8 mouse cellular contexts compared by ENCODE assay signal in genomic region chrX:58030100-58030834, GRCm38 (mm10). TPM values are rescaled to one million over a fixed set of nuclear protein-coding genes. Genes with fewer than 3 reads are reported as not detected.
DNase-seq lines count a peak whose midpoint lies in the region; ATAC-seq and TF ChIP-seq lines count a peak whose summit lies in the region.

No protein-coding gene starts in this region.

- H3K9me3 ChIP-seq in forebrain, embryonic 14.5 days (replicated peaks; ENCODE audit: control insufficient read depth, low read length): no peaks in the 10 kb centered on the region
- no peaks in the 10 kb centered on the region for H3K9me3 ChIP-seq in hindbrain, embryonic 15.5 days
- H3K9me3 ChIP-seq in liver, embryonic 13.5 days (replicated peaks): no peaks in the 10 kb centered on the region

- H3K4me2 ChIP-seq in forebrain, embryonic 14.5 days (ENCODE audit: low read length): peak overlapping the region; percentile 54
- peak overlapping the region; percentile 55 for H3K4me2 ChIP-seq in hindbrain, embryonic 15.5 days
- H3K4me2 ChIP-seq in liver, embryonic 13.5 days: peak overlapping the region; percentile 45

- H3K27me3 ChIP-seq in forebrain, embryonic 14.5 days (replicated peaks; ENCODE audit: control insufficient read depth, insufficient read depth, low read length): no peaks in the 10 kb centered on the region; the same call in 1 of the 2 replicates
- peaks cover 9% of the 10 kb centered on the region; the same call in 1 of the 2 replicates for H3K27me3 ChIP-seq in hindbrain, embryonic 15.5 days
- peaks cover 92% of the 10 kb centered on the region for H3K27me3 ChIP-seq in liver, embryonic 13.5 days
- H3K27me3 ChIP-seq in small intestine, adult 2 months (ENCODE audit: control insufficient read depth, insufficient read depth, low read length): peaks cover 7% of the 10 kb centered on the region

- peak overlapping the region; percentile 44 for H3K4me3 ChIP-seq in layer of hippocampus, adult 2 months
- H3K4me3 ChIP-seq in forebrain, embryonic 14.5 days (ENCODE audit: low read depth, low read length): peak overlapping the region; percentile 41
- H3K4me3 ChIP-seq in hindbrain, embryonic 15.5 days: peak overlapping the region; percentile 40
- peak overlapping the region; percentile 26 for H3K4me3 ChIP-seq in liver, embryonic 13.5 days (replicated peaks)
- H3K4me3 ChIP-seq in small intestine, adult 2 months (ENCODE audit: low read depth, low read length): peak overlapping the region; percentile 13; the same call in 1 of the 2 replicates

- WGBS in forebrain, embryonic 14.5 days: 33% methylated on average over 48 of the region's 48 CpGs
- WGBS in hindbrain, embryonic 15.5 days: 19% methylated on average over 35 of the region's 48 CpGs
- WGBS in liver, embryonic 13.5 days (ENCODE audit: insufficient replicate concordance): 13% methylated on average over 47 of the region's 48 CpGs
- 20% methylated on average over 45 of the region's 48 CpGs for WGBS in small intestine, adult 2 months

- no peaks in the 10 kb centered on the region for H3K4me1 ChIP-seq in forebrain, embryonic 14.5 days (ENCODE audit: control insufficient read depth, insufficient read depth, low read length)
- no peaks in the 10 kb centered on the region for H3K4me1 ChIP-seq in hindbrain, embryonic 15.5 days (replicated peaks)
- no peaks in the 10 kb centered on the region for H3K4me1 ChIP-seq in liver, embryonic 13.5 days (replicated peaks)
- H3K4me1 ChIP-seq in small intestine, adult 2 months (ENCODE audit: control insufficient read depth, insufficient read depth, insufficient read length, low read length): no peaks in the 10 kb centered on the region; the same call in 1 of the 2 replicates

- no peak for DNase-seq in layer of hippocampus, adult 2 months (ENCODE audit: low spot score in 2 of 2)
- no peak for DNase-seq in layer of hippocampus, adult 9-11 months
- DNase-seq in forebrain, embryonic 14.5 days (ENCODE audit: low spot score): peak; percentile 87
- DNase-seq in liver, embryonic 13.5 days: no peak
- DNase-seq in left cerebral cortex, adult 18-20 months (ENCODE audit: low spot score in 2 of 2): no peak

- ATAC-seq in cerebellum, adult (ENCODE audit: insufficient number of reproducible peaks, low FRiP score, low TSS enrichment): peak; percentile 91
- ATAC-seq in forebrain, embryonic 14.5 days: peak; percentile 95
- peak; percentile 91 for ATAC-seq in hindbrain, embryonic 15.5 days (ENCODE audit: low FRiP score, low read depth)
- no peak for ATAC-seq in liver, embryonic 13.5 days (ENCODE audit: low read depth)

- peak overlapping the region; percentile 70 for H3K9ac ChIP-seq in forebrain, embryonic 14.5 days (ENCODE audit: low read length)
- peak overlapping the region; percentile 37 for H3K9ac ChIP-seq in hindbrain, embryonic 15.5 days
- H3K9ac ChIP-seq in liver, embryonic 13.5 days: no peak overlapping the region

- H3K27ac ChIP-seq in layer of hippocampus, adult 2 months: no peak overlapping the region
- peak overlapping the region; percentile 85; the same call in 1 of the 2 replicates for H3K27ac ChIP-seq in forebrain, embryonic 14.5 days (ENCODE audit: low read depth, low read length)
- H3K27ac ChIP-seq in hindbrain, embryonic 15.5 days (replicated peaks): peak overlapping the region; percentile 75
- H3K27ac ChIP-seq in liver, embryonic 13.5 days: no peak overlapping the region
- no peak overlapping the region for H3K27ac ChIP-seq in small intestine, adult 2 months (ENCODE audit: insufficient read depth, low read depth, low read length)

- H3K36me3 ChIP-seq in forebrain, embryonic 14.5 days (ENCODE audit: control insufficient read depth, insufficient read depth, low read length): no peaks in the 10 kb centered on the region
- H3K36me3 ChIP-seq in hindbrain, embryonic 15.5 days: no peaks in the 10 kb centered on the region
- H3K36me3 ChIP-seq in liver, embryonic 13.5 days: no peaks in the 10 kb centered on the region
- H3K36me3 ChIP-seq in small intestine, adult 2 months (ENCODE audit: control insufficient read depth, insufficient read depth, low read length): no peaks in the 10 kb centered on the region

- no peak for TF ChIP-seq CTCF in layer of hippocampus, adult 2 months (conservative IDR thresholded peaks at IDR 0.05)
- TF ChIP-seq CTCF in small intestine, adult 2 months (IDR thresholded peaks at IDR 0.05; ENCODE audit: extremely low read depth, insufficient read length, insufficient replicate concordance, low read depth, low read length): no peak

- no peak for TF ChIP-seq POLR2A in small intestine, adult 2 months (IDR thresholded peaks at IDR 0.05; ENCODE audit: low read depth, low read length)

RNA-seq across cellular contexts. Expression of gene Zic3, which starts 7.8 kb away (rescaled TPM):
- total RNA-seq in layer of hippocampus, adult 2 months (2021): 1 to 10 TPM; 2.2 to 2.4 TPM
- 19.4 and 19.8 TPM in 2 replicates for polyA plus RNA-seq in forebrain, embryonic 14.5 days (2014; fragmentation: Nextera tagmentation; extraction: Ambion mirVana)
- polyA plus RNA-seq in hindbrain, embryonic 15.5 days (2015; fragmentation: Nextera tagmentation; extraction: Ambion mirVana): 15.5 and 20.7 TPM in 2 replicates
- polyA plus RNA-seq in liver, embryonic 13.5 days (2015; fragmentation: Nextera tagmentation; extraction: Ambion mirVana): not detected in 2 replicates
- polyA plus RNA-seq in small intestine, adult 2 months (2012; rRNA removed): not detected in 2 replicates
- total RNA-seq in left cerebral cortex, adult 18-20 months (2021): 1 to 10 TPM; 1.3 to 1.7 TPM

Comparison
In these comparisons a context has a peak if more than half of its experiments do, and no peak if none do; other contexts are left out.
1. H3K27ac ChIP-seq: peak in forebrain, embryonic 14.5 days (single experiment) and hindbrain, embryonic 15.5 days (single experiment); none in layer of hippocampus, adult 2 months (single experiment), liver, embryonic 13.5 days (single experiment) and small intestine, adult 2 months (single experiment).
2. RNA of gene Zic3, which starts 7.8 kb away (polyA plus RNA-seq): 15.5 to 20.7 TPM in hindbrain, embryonic 15.5 days and 19.4 to 19.8 TPM in forebrain, embryonic 14.5 days; not detected in liver, embryonic 13.5 days and not detected in small intestine, adult 2 months; every median in the first group is over 10 times any median in the second.
3. Peak in every context shown above with its lines, with median percentiles within 50 percentile points of each other: H3K4me3 ChIP-seq and H3K4me2 ChIP-seq.